Mouse (Mus musculus) lung, adult 2 months (tissue): ENCODE data around the gene Nfil3.

Source experiments
- CTCF ChIP-seq: fragments of 200-500 bp; IDR thresholded peaks from 2 replicates; pipeline ENCODE4 v1.5.1; 2011; ENCODE audit warnings: mild to moderate bottlenecking, low read length, control low read depth; ENCODE audit not compliant: insufficient read depth
- POLR2A ChIP-seq: fragments of 200-500 bp; IDR thresholded peaks from 2 replicates; pipeline ENCODE4 v1.6.1; 2011; ENCODE audit warnings: low read depth, mild to moderate bottlenecking, control low read depth, low read length, borderline replicate concordance; ENCODE audit errors: extremely low read depth

DNA sequence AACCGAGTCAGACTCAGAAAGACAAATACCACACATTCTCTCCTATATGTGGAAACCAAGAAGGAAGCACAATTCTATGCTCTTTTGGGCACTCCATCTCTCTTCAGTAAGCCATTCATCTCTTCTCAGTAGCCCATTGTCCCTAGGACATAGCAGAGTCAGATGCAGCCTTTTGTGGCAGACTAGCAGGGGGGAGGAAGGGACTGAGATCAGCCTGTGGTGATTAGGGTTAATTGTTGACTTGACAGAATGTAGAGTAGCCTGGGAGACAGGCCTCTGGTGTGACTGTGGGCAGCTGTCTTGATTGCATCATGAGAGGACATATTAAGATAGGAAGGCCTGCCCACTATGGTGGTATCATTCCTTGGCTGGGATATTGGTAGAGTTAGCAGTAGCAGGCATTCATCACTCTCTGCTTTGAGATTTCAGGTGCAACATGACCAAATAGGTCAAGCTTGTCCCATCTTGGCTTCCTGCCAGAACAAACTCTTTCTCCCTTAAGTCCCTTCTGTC lies 37.9 kb downstream of the Nfil3 start:
- TF ChIP-seq CTCF = no peak
- no peak for TF ChIP-seq POLR2A
